Mouse (Mus musculus): Measurements from ENCODE around the gene Rheb.

DNA sequence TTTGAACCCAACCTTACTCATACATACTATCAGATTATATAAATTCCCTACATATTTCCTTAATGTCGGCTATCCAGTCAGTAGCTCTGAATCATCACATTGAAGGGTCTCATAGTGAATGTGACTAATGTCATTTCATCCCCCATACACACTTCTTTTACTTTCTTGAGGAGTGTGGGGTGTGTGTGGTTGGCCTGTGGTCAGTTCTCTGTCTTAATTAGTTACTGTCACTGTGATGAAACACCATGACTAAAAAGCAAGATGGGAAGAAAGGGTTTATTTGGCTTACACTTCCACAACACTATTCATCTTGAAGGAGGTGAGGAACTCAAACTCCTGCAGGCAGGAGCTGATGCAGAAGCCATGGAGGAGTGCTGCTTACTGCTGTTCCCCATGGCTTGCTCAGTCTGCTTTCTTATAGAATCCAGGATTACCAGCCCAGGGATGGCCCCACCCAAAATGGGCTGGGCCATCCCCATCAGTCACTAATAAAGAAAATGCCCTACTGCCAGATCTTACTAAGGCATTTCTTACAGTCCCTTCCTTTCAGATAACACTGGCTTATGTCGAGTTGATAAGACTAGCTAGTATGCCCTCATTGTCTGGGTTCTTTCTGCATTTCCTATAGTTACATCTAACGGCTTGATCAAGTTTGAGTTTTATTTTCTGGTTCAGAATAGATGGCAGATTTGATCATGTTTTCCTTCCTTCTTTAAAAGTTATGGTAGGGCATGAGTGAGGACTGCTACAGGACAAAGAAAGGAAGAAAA, 17.5 kb upstream of the Rheb start:
- TF ChIP-seq CTCF (IDR thresholded peaks at IDR 0.05; ENCODE audit: insufficient read depth, low read depth, low read length) (no peak), POLR2A (IDR thresholded peaks at IDR 0.05; ENCODE audit: insufficient read depth, low read depth, low read length) (no peak)
